Mouse (Mus musculus): ENCODE data around the gene Gns.

DNA sequence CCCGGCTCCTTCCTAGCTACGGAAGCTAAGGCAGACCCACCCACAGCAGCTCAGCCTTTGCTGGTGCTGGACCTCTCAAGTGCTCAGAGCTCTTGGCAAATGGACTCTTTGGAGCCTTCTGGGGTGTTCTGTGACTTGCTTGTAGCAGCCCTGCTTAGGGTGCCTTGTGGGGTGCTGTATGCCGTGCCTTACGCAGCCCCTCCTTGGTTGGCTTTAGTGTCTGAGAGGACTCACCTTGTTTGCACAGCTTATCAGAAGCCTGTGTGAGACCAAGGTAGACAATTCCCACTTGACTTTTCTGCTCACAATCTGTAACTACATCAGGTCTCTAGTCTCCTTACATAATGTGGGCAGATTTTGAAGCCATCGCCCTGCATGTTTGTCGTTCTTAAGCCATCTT is 20.8 kb downstream of the Gns start:
- TF ChIP-seq GATA1 (IDR thresholded peaks at IDR 0.05; ENCODE audit: borderline replicate concordance, low read length) (no peak), FLI1 (IDR thresholded peaks at IDR 0.05; ENCODE audit: low read length) (no peak)

Data from megakaryocyte, embryonic 14.5 days (primary cell).